In genomic region chr4:133022217-133022616, GRCm38 (mm10) we compare ENCODE assay signal across 8 mouse cellular contexts. TPM values are rescaled to one million over a fixed set of nuclear protein-coding genes. Genes with fewer than 3 reads are reported as not detected.
DNase-seq lines count a peak whose midpoint lies in the region; ATAC-seq and TF ChIP-seq lines count a peak whose summit lies in the region.

No protein-coding gene starts in this region.

- DNase-seq in cerebellum, adult 11-12 months: peak; percentile 41
- DNase-seq in layer of hippocampus, adult 2 months (ENCODE audit: low spot score in 2 of 2): no peak
- DNase-seq in layer of hippocampus, adult 9-11 months: no peak
- no peak for DNase-seq in hindbrain, embryonic 14.5 days (ENCODE audit: low spot score)
- DNase-seq in B cell, adult 2 months: no peak
- no peak for DNase-seq in left cerebral cortex, adult 11 months (ENCODE audit: low spot score)

- TF ChIP-seq POLR2A in myocyte (IDR thresholded peaks at IDR 0.05; ENCODE audit: insufficient read length, low read depth): no peak

- H3K27ac ChIP-seq in layer of hippocampus, adult 2 months: peak overlapping the region; percentile 65
- H3K27ac ChIP-seq in hindbrain, embryonic 14.5 days: peak overlapping the region; percentile 71

- peak overlapping the region; percentile 20; the same call in 1 of the 2 replicates for H3K4me3 ChIP-seq in layer of hippocampus, adult 2 months
- peak overlapping the region; percentile 1; the same call in 1 of the 2 replicates for H3K4me3 ChIP-seq in hindbrain, embryonic 14.5 days (replicated peaks; ENCODE audit: low read length)
- H3K4me3 ChIP-seq in myocyte: no peak overlapping the region

- ATAC-seq in cerebellum, adult (ENCODE audit: insufficient number of reproducible peaks, low FRiP score, low TSS enrichment): no peak
- ATAC-seq in hindbrain, embryonic 14.5 days (ENCODE audit: low FRiP score): no peak

- peak overlapping the region; percentile 48 for H3K4me2 ChIP-seq in hindbrain, embryonic 14.5 days (replicated peaks)
- H3K4me2 ChIP-seq in myocyte (ENCODE audit: low read depth): no peak overlapping the region

- H3K9me3 ChIP-seq in hindbrain, embryonic 14.5 days (ENCODE audit: control insufficient read depth, low read length): no peaks in the 10 kb centered on the region

- H3K36me3 ChIP-seq in hindbrain, embryonic 14.5 days (replicated peaks; ENCODE audit: control insufficient read depth, insufficient read depth): 0 out of 2 replicates have a peak, but pooled peaks cover 3% of the 10 kb centered on the region
- peaks cover 6% of the 10 kb centered on the region for H3K36me3 ChIP-seq in myocyte (ENCODE audit: control insufficient read depth, insufficient read depth)

- H3K9ac ChIP-seq in hindbrain, embryonic 14.5 days: peak overlapping the region; percentile 35; the same call in 1 of the 2 replicates

- no peaks in the 10 kb centered on the region for H3K27me3 ChIP-seq in hindbrain, embryonic 14.5 days (ENCODE audit: control insufficient read depth, insufficient read depth, low read length)
- no peaks in the 10 kb centered on the region for H3K27me3 ChIP-seq in myocyte (ENCODE audit: control insufficient read depth, insufficient read depth, insufficient read length)

- H3K4me1 ChIP-seq in hindbrain, embryonic 14.5 days (replicated peaks; ENCODE audit: control insufficient read depth, insufficient read depth, low read length): peaks cover 82% of the 10 kb centered on the region

- WGBS in hindbrain, embryonic 14.5 days: under 1% methylated on average over 14 of the region's 14 CpGs

- H3ac ChIP-seq in myocyte (ENCODE audit: control insufficient read depth, insufficient read length): no peak overlapping the region

- TF ChIP-seq CTCF in layer of hippocampus, adult 2 months (conservative IDR thresholded peaks at IDR 0.05): no peak

- peaks cover 95% of the 10 kb centered on the region for H3K79me2 ChIP-seq in myocyte (ENCODE audit: control insufficient read depth, insufficient read depth)

TF ChIP-seq in myocyte, 11 proteins besides CTCF, POLR2A, EP300 and RAD21:
- TF ChIP-seq TCF3 (IDR thresholded peaks at IDR 0.05; ENCODE audit: insufficient read length, low read depth): no peak
- peak; percentile 6 for TF ChIP-seq POLR2AphosphoS2 (IDR thresholded peaks at IDR 0.05; ENCODE audit: insufficient read length, low read depth)

RNA-seq across cellular contexts. Expression of gene Ahdc1, which starts 11.2 kb away (rescaled TPM):
- 100 to 1,000 TPM; 108 to 113 TPM for total RNA-seq in layer of hippocampus, adult 2 months (2021)
- 12.9 and 13.4 TPM in 2 replicates for polyA plus RNA-seq in hindbrain, embryonic 14.5 days (2014; fragmentation: Nextera tagmentation; extraction: Ambion mirVana)
- 58.2 TPM for polyA plus RNA-seq in myocyte (2012; fragmentation: generic; extraction: Trizol)

RNA-seq across cellular contexts. Expression of gene Fgr, which starts 48.3 kb away (rescaled TPM):
- total RNA-seq in layer of hippocampus, adult 2 months (2021): under 1 TPM in 1 of 2 experiments, not detected in 1; 0.12 TPM
- 0.14 and 0.17 TPM in 2 replicates for polyA plus RNA-seq in hindbrain, embryonic 14.5 days (2014; fragmentation: Nextera tagmentation; extraction: Ambion mirVana)
- not detected for polyA plus RNA-seq in myocyte (2012; fragmentation: generic; extraction: Trizol)
